Mouse (Mus musculus): ENCODE data around the gene Thap2.

- TF ChIP-seq CTCF (IDR thresholded peaks at IDR 0.05) = no peak
- no peak for TF ChIP-seq POLR2A (IDR thresholded peaks at IDR 0.05; ENCODE audit: insufficient read depth, low read depth, low read length)
- TF ChIP-seq EP300 (IDR thresholded peaks at IDR 0.05; ENCODE audit: insufficient read depth, low read depth, low read length) = no peak
Measured at GRCm38 (mm10) chr10:115349029-115349428, 35.2 kb downstream of the Thap2 start.

Data from heart, adult 2 months (tissue).